Mouse (Mus musculus): ENCODE measurements around the gene Cfap57.

The Cfap57 gene

GRCm38 (mm10) chr4:118620279-118620966 lies at the start of gene Cfap57, which contains the start of gene Ebna1bp2:
TSS of gene Cfap57 (minus strand) at chr4:118620777.
TSS of gene Ebna1bp2 (plus strand) at chr4:118620799.
- peak; percentile 91 for DNase-seq (ENCODE audit: low spot score)

DNA sequence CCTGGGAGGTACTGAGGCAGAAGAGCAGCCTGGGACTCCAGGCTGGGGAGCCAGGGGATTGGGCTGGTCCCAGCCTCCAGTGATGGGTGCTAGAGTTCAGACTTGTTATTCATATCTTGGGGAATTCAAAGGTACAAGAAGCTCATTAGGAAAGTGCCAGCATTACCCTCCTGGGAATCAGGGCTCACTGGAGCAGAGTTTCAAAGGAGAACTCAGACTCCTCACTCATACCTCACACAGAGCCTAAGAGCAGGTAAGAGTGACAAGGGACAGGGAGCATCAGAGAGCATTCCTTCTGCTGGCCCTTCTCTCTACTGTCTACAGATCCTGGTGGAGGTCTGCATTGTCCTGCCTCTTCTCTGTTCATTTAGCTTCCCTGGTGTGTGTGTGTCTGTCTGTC lies 38.1 kb upstream of the Cfap57 start, which contains the start of gene Olfr62:
Olfr62 (plus strand) TSS at position 301 of the 400 bp plus-strand sequence.
- DNase-seq (ENCODE audit: low spot score), result no peak

GRCm38 (mm10) chr4:118645234-118645633 lies 24.7 kb upstream of the Cfap57 start:
- DNase-seq (ENCODE audit: low spot score), result peak; percentile 36

DNA sequence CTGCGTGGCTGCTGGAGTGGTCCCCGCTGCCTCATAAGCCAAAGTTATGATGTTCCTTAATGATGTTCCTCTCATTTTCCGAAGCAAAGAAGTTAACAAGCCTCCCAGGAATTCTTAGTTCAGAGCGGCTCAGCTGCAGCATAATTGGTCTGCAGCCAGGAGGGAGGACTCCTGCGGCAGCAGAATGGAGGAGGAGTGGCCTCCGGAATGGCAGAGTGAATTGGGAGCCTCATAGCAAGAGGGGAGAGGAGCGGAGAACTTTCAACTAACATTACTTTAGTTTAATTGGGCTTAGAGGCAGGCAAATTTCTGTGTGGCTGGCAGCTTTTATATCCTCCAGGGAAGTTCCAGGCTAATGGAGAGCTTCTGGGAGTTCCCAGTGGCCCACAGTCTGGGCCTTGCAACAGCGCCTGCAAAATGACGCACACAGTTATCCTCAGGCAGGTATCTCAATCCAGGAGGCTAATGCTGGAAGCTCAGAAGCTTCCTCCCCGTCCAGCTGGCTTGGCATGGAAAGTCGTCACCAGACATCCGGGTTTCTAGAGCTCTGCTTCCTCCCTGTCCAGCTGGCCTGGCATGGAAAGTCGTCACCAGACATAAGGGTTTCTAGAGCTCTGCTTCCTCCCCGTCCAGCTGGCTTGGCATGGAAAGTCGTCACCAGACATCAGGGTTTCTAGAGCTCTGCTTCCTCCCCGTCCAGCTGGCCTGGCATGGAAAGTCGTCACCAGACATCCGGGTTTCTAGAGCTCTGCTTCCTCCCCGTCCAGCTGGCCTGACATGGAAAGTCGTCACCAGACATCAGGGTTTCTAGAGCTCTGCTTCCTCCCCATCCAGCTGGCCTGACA lies 22.0 kb upstream of the Cfap57 start:
- no peak for DNase-seq (ENCODE audit: low spot score)

DNA sequence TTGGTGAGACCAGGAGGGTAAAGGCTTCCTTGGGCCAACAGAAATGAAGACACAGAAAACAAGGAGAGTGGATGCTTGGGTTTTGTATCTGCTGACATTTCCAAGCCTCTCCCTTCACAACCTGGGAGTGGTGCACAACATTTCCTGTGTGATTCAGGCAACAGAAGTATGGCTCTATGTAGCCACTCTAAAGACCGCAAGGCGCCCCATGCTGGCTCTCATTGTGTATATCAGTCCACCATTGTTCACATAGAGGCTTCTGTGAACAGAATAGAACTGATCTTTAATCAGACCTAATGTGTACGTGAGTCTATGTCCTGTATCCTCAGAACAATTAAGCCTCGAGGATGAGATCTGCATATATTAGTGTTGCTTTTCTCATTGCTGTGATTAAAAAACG lies 9.7 kb upstream of the Cfap57 start:
- DNase-seq (ENCODE audit: low spot score), result no peak

- DNase-seq (ENCODE audit: low spot score), result no peak
Measured at GRCm38 (mm10) chr4:118621781-118622180, 1.2 kb upstream of the Cfap57 start.

DNA sequence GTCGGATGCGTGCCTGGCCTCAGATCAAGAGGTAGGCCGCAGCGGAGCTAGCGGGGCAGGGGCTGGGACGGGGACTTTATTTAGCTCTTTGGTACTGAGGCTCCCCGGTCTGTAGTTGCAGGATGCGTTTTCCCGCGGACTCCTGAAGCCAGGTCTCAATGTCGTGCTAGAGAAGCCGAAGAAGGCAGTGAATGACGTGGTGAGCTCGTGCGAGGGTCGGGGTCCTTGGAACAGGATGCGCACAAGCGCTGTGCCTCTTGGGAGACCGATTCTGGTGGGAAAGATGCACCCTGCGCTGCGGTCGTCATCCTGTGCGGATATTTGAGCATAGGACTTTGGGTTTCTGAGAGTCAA lies 367 bp upstream of the Cfap57 start:
- no peak for DNase-seq (ENCODE audit: low spot score)

DNA sequence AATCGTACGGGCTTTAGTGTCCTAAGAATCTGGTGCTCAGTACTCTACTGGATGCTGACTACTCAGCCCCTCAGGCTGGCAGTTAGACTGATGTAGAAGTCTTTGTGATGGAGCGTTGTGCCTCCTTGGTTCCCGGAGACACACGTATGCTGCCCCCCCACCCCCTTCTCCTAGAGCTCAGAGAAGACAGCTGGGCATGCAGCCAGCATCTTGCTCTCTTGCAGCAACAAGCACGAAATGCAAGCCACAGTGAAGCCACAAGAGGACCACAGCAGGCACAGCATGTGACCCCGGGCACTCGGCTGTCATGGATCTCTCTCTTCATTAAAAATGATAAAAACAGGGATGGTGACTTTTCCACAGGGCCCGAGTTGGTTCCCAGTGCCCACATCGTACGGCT lies 5.2 kb downstream of the Cfap57 start:
- no peak for DNase-seq (ENCODE audit: low spot score)

- no peak for DNase-seq (ENCODE audit: low spot score)
Measured at GRCm38 (mm10) chr4:118612619-118613018, 8.0 kb downstream of the Cfap57 start.

DNA sequence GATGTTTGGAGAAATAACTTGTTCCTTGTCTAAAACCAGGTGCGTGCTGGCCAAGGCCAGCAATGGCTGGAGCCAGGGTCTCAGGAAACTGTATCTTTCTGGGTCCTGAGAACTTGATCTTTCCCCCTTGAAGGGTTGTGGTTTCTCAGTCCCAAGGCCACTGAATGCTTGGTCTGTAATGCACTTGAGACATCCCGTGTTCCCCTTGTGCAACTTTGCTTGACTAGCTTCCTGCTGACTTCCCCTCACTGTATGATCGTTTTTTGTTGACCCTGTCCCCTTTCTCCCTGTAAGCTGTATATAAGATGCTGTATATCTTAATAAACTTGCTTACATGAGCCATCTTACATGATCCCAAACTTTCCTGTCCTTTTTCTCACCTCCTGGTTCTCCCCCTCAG lies 10.7 kb downstream of the Cfap57 start:
- no peak for DNase-seq (ENCODE audit: low spot score)

DNA sequence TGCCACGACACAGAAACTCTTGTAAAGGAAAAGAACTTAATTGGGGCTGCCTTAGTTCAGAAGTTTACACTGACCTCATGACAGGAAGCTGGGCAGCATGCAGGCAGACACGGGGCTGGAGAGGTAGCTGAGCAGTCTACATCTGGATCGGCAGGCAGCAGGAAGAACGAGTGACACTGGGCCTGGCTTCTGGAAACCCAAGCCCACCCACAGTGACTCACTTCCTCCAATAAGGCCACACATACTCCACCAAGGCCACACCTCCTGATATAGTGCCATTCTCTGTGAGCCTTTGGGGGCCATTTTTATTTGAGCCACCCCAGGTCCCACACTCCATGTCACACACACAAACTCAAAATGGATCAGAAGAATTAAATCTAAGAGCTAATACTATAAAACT lies 16.5 kb downstream of the Cfap57 start:
- DNase-seq (ENCODE audit: low spot score), result no peak

- DNase-seq (ENCODE audit: low spot score), result no peak
Measured at GRCm38 (mm10) chr4:118589733-118590130, 30.8 kb downstream of the Cfap57 start.

GRCm38 (mm10) chr4:118589053-118589732 lies 31.4 kb downstream of the Cfap57 start:
- no peak for DNase-seq (ENCODE audit: low spot score)

DNA sequence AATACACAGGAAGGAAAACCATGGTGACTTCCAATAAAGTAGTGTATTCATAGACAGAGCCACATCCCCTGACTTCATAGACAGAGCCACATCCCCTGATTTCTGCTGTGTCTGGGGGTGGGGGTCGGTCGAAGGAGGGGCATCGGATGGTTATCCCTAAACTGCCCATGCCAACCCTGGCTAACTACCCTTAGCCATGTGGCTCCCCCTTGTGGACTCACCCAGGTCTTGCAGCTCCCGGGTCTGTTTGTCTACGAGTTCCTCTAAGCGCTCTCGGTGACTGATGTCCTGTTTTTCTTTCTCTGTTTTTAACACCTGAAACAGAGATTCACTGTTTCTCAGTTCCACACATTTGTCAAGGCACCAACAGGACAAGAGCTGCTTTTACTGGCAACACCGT lies 37.9 kb downstream of the Cfap57 start:
- DNase-seq (ENCODE audit: low spot score), result no peak

DNA sequence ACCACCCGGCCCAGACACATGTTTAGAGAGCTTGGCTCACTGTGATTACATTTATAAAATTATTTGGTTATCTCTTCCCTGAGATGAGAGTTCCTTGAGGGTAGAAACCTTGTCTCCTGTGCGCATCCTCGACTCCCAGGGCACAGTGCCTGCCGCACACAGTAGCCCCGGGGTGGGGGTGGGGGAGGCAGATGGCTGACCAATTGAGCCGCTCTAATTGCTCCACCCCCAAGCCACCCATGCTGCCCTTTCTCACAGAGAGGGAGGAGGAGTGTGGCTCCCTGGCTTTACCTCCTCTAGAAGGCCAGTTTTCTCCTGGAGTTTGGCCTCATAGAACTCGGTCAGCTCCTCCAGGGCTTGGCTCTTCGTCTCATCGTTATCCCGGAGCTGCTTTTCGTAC lies 39.1 kb downstream of the Cfap57 start:
- no peak for DNase-seq (ENCODE audit: low spot score)

DNA sequence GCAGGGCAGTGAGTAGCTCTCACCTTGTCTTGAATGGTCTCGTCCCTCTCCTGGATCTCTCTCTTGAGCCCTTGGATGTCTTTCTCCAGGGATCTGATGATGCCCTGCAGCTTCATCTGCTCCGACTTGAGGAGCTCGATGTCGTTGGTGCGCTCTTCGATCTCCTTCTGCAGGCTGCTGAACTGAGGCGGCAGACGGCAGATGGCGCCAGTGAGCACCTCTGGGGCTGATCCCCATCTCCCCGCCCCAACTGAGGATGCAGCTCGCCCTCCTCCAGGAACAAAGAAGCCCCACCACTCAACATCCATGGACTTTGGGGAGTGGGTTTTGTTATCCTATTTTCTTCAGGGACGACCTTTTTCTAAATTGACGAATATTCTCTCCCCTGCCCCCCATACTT lies 41.3 kb downstream of the Cfap57 start:
- no peak for DNase-seq (ENCODE audit: low spot score)

DNA sequence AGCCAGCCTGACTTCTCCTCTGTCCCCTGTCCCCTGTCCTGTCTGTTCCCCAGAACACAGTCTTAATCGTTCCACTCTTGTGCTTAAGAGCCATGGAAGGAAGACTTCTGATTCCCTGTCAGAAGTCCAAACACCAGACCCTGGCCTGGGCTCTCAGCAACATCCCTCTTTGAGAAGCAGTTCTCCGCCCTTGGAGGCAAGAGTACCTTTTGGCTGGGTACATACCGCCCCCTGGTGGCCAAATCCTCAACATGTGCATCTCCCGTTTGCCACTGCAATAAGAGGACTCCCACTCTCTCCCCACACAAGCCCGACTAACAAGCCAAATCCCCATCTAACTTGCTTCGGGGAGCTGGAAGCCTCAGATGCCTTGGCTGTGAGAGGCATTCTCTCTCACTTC lies 44.5 kb downstream of the Cfap57 start:
- peak; percentile 70 for DNase-seq (ENCODE audit: low spot score)

DNA sequence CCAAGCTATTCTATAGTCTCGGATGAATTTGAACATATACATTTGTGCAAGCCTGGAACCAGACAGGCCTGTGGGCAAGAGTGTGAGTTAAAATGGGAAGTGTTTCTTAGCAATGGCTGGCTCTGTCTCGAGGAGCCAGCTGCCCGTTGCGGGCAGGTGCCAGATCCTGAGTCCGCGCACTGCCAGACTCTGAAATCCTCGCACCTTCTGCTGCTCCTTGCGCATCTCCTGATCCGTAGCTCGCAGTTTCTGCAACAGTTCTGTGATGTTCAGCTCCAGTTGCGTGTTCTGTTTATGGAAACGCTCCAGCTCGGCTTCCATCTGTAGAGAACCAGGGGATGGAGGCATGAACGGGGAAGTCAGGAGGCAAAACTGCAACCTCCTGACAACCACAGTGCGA lies 49.1 kb downstream of the Cfap57 start:
- DNase-seq (ENCODE audit: low spot score), result no peak

DNA sequence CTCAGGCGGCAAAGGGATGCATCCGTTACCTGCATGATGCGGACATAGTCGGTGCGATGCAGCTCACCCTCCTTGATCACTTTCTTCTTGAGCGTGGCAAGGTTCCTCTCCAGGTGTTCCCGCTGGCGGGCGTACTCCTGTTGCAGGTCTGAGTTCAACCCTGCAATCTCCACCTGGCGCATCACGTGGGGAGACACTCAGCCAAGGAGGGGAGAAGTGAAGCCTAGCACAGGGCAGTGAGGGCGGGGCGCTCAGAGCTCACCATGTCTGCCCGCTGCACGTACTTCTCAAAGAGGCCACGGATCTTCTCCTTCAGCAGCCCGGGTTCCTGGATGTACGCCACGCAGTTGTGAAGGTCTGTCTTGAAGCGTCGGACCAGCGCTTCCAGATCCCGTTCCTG lies 51.3 kb downstream of the Cfap57 start:
- no peak for DNase-seq (ENCODE audit: low spot score)

DNA sequence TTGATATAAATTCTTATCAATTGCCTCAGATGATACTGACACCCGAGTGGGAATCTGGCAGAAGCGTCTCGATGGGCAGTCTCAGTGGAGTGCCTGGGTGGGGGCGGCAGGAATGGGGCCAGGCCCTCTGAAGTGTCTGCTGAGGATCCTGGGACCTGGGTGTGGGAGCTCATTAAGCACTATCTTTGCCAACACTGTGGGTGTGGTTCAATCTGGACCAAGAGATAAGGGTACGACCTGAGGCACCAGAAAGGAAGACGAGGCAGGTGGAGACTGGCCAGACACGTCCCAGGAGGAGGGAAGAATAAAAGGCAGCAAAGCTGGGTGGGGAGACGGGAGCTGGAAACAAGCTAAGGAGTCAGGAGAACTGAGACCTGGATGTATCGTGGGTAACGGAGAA lies 51.9 kb downstream of the Cfap57 start:
- DNase-seq (ENCODE audit: low spot score), result peak; percentile 47

DNA sequence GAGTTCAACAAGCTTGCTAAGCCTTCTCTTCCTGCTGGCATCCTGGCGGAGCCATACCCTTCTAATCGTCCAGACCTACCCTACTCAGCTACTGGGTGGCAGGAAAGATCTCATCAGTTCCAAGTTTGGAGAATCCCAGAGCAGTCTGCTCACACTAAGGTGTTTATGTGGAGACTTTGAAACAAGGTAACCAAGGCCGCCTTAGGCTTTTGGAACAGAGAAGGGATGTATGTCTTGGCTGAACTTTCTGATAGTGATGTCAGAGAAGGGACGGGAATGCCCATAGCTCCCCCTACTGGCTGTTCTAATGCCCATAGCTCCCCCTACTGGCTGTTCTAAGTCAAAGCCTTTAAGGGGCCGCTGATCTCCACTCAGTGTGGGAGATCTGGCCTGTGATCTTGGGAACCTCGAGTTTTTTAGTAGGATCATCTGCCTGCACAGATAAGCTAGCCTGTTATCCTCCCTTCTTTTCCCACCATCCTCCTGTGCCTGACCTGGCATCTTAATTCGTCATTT lies 54.4 kb downstream of the Cfap57 start:
- peak; percentile 29 for DNase-seq (ENCODE audit: low spot score)

- DNase-seq (ENCODE audit: low spot score), result no peak
Measured at GRCm38 (mm10) chr4:118564926-118565279, 55.7 kb downstream of the Cfap57 start.

Data from yolk sac, embryonic 10.5 days (tissue).